Comparison of ENCODE assay signal across 9 mouse cellular contexts in the genomic region with DNA sequence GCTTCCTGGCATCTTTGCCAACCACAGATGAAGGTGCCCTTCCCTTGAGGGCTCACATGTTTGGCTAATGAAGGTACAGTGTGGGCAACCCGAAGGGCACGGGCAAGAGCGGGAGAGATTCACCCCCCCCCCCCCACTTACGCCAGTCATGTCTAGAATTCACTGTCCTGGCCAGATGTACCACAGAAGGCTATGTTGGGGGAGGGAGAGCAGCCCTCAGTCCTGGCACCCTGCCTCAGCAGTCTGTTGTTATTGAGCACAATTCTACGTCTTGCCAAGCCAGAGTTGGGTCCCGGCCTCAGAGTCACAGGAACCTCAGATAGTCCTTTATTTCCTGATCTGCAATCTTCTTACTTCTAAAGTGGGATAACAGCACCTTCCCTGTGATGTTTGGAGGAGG.
DNase-seq lines count a peak whose midpoint lies in the region; ATAC-seq and TF ChIP-seq lines count a peak whose summit lies in the region.
"Had no signal": no experiment of that assay in that cellular context is flagged by ENCODE, and none has a peak within 500 bp of the region (broad histone marks: within the 10 kb centered on the region; RNA-seq: fewer than 3 reads in every experiment).

No protein-coding gene starts in this region.

- H3K9me3 ChIP-seq in heart, embryonic 12.5 days (replicated peaks), result no peaks in the 10 kb centered on the region
- H3K9me3 ChIP-seq in liver, embryonic 11.5 days (ENCODE audit: control insufficient read depth, low read length), result no peaks in the 10 kb centered on the region
- H3K9me3 ChIP-seq: liver, embryonic 15.5 days had no signal

- H3K4me2 ChIP-seq in heart, embryonic 12.5 days, result no peak overlapping the region
- H3K4me2 ChIP-seq in liver, embryonic 11.5 days, result no peak overlapping the region
- H3K4me2 ChIP-seq: liver, embryonic 15.5 days had no signal

- no peak overlapping the region for H3K4me3 ChIP-seq in heart, adult 2 months
- no peak overlapping the region for H3K4me3 ChIP-seq in heart, embryonic 12.5 days
- H3K4me3 ChIP-seq in liver, embryonic 11.5 days (ENCODE audit: low read depth, low read length), result no peak overlapping the region
- H3K4me3 ChIP-seq: liver, embryonic 15.5 days had no signal

- H3K4me1 ChIP-seq in heart, adult 2 months (ENCODE audit: control insufficient read depth, insufficient read depth, low read length), result peaks cover 8% of the 10 kb centered on the region; the same call in 1 of the 2 replicates
- H3K4me1 ChIP-seq in heart, embryonic 12.5 days (replicated peaks), result peaks cover 27% of the 10 kb centered on the region
- no peaks in the 10 kb centered on the region for H3K4me1 ChIP-seq in liver, embryonic 11.5 days (replicated peaks; ENCODE audit: control insufficient read depth, insufficient read depth, low read length)
- H3K4me1 ChIP-seq: liver, embryonic 15.5 days had no signal

- DNase-seq in heart, adult 2 months, result peak; percentile 64 to 79
- peak; percentile 66 for DNase-seq in NIH3T3 (ENCODE audit: low read depth)
- peak; percentile 82 for DNase-seq in cerebellum, adult 9-10 months
- peak; percentile 31 for DNase-seq in heart, postnatal 25 days (ENCODE audit: low spot score)
- DNase-seq in liver, embryonic 11.5 days (ENCODE audit: low spot score), result no peak
- DNase-seq in kidney, adult 9 months, result no peak

- H3K9ac ChIP-seq in heart, adult 2 months (ENCODE audit: low read depth, low read length), result no peak overlapping the region
- H3K9ac ChIP-seq in heart, embryonic 12.5 days, result no peak overlapping the region
- no peak overlapping the region for H3K9ac ChIP-seq in liver, embryonic 11.5 days (ENCODE audit: low read depth, low read length)
- H3K9ac ChIP-seq: liver, embryonic 15.5 days had no signal

- H3K36me3 ChIP-seq in heart, adult 2 months (ENCODE audit: control insufficient read depth, insufficient read depth, low read length), result no peaks in the 10 kb centered on the region
- H3K36me3 ChIP-seq in heart, embryonic 12.5 days, result no peaks in the 10 kb centered on the region
- H3K36me3 ChIP-seq in liver, embryonic 11.5 days (ENCODE audit: control insufficient read depth, insufficient read depth, low read length), result no peaks in the 10 kb centered on the region
- H3K36me3 ChIP-seq: liver, embryonic 15.5 days had no signal

- intact Hi-C loops in heart, adult 2 months (cut with DNase I), result loop anchor here (5.0 to 10.0 kb wide), 3 partner anchors 131 to 514 kb away; no protein-coding TSS in a partner anchor
- intact Hi-C loops in heart, postnatal 25 days (cut with DNase I), result no loop called here

- TF ChIP-seq EP300 in heart, adult 2 months (IDR thresholded peaks at IDR 0.05; ENCODE audit: insufficient read depth, low read depth, low read length), result no peak

- no peaks in the 10 kb centered on the region for H3K27me3 ChIP-seq in heart, adult 2 months (ENCODE audit: control insufficient read depth, insufficient read depth, low read length)
- no peaks in the 10 kb centered on the region for H3K27me3 ChIP-seq in heart, embryonic 12.5 days (replicated peaks)
- H3K27me3 ChIP-seq in liver, embryonic 11.5 days (replicated peaks; ENCODE audit: control insufficient read depth, insufficient read depth, low read length), result no peaks in the 10 kb centered on the region

- no peak for ATAC-seq in heart, embryonic 12.5 days (ENCODE audit: insufficient number of reproducible peaks, low FRiP score)
- ATAC-seq in liver, embryonic 11.5 days (replicated peaks; ENCODE audit: low FRiP score), result no peak
- no peak for ATAC-seq in erythroid progenitor cell, adult 5-6 weeks (replicated peaks; ENCODE audit: low FRiP score, poor library complexity, severe bottlenecking)

- 15% methylated on average over 6 of the region's 6 CpGs for WGBS in heart, adult 2 months
- 86% methylated on average over 6 of the region's 6 CpGs for WGBS in heart, embryonic 12.5 days
- 83% methylated on average over 6 of the region's 6 CpGs for WGBS in liver, embryonic 11.5 days

- H3K79me2 ChIP-seq in heart, adult 2 months (replicated peaks; ENCODE audit: control insufficient read depth, insufficient read depth, low read length), result no peaks in the 10 kb centered on the region

- no peak for TF ChIP-seq POLR2A in heart, adult 2 months (IDR thresholded peaks at IDR 0.05; ENCODE audit: insufficient read depth, low read depth, low read length)

- TF ChIP-seq CTCF in heart, adult 2 months (IDR thresholded peaks at IDR 0.05), result no peak

- peak overlapping the region; percentile 58 for H3K27ac ChIP-seq in heart, adult 2 months
- no peak overlapping the region for H3K27ac ChIP-seq in heart, embryonic 12.5 days (ENCODE audit: poor library complexity, severe bottlenecking)
- H3K27ac ChIP-seq in liver, embryonic 11.5 days (ENCODE audit: low read depth, low read length), result no peak overlapping the region
- H3K27ac ChIP-seq: liver, embryonic 15.5 days had no signal

Comparison
In these comparisons a context has a peak if more than half of its experiments do, and no peak if none do; other contexts are left out.
1. DNase-seq: peak in heart, adult 2 months (2 of 2), NIH3T3 (single experiment), cerebellum, adult 9-10 months (single experiment) and heart, postnatal 25 days (single experiment); none in liver, embryonic 11.5 days (single experiment) and kidney, adult 9 months (single experiment).